Mouse (Mus musculus) ES-Bruce4 (cell line): Measurements from ENCODE around the gene Hdac9.

ENCODE experiments used
- CTCF ChIP-seq: IDR thresholded peaks from one replicate; pipeline ENCODE4 v1.8.1; 2011; ENCODE audit warnings: low read depth, low read length
- POLR2A ChIP-seq: IDR thresholded peaks from one replicate; pipeline ENCODE4 v1.8.1; 2011; ENCODE audit warnings: low read length; ENCODE audit not compliant: insufficient read depth

- TF ChIP-seq CTCF = no peak
- no peak for TF ChIP-seq POLR2A
Measured at GRCm38 (mm10) chr12:34906376-34906703, 10.6 kb downstream of the Hdac9 start.
